Mouse (Mus musculus) ES-E14 (cell line): ENCODE results near the gene Cactin. TPM values are rescaled to one million over a fixed set of nuclear protein-coding genes. Genes with fewer than 3 reads are reported as not detected.

Source experiments
- DNase-seq: peaks from one replicate; pipeline ENCODE4 v3.0.0-alpha.2; 2013; ENCODE audit warnings: low read depth, low spot score
- H3K27ac ChIP-seq: 2 replicates; pipeline ENCODE4 v1.5.1; 2012; ENCODE audit warnings: low read depth, mild to moderate bottlenecking, low read length, moderate library complexity, mixed read lengths; ENCODE audit not compliant: poor library complexity, insufficient read depth, severe bottlenecking
- H3K36me3 ChIP-seq: 2 replicates; pipeline ENCODE4 v1.6.1; 2012; ENCODE audit warnings: mild to moderate bottlenecking, low read length, moderate library complexity, mixed read lengths; ENCODE audit not compliant: control insufficient read depth, poor library complexity, insufficient read depth, severe bottlenecking
- H3K4me1 ChIP-seq, 2 experiments: fragments of 150-350 bp in 1 of 2; sonication (generic) in 1 of 2; 2 replicates each; pipeline ENCODE4 v1.6.1; 2012; ENCODE audit warnings: low read length in 2 of 2, mild to moderate bottlenecking in 1 of 2, mixed read lengths in 1 of 2; ENCODE audit not compliant: control insufficient read depth in 2 of 2, insufficient read depth in 2 of 2, poor library complexity in 1 of 2
- H3K4me3 ChIP-seq, 2 experiments: fragments of 150-350 bp in 1 of 2; sonication (generic) in 1 of 2; 2 replicates each; pipeline ENCODE4 v1.5.1; 2012; ENCODE audit warnings: low read length in 2 of 2, low read depth in 1 of 2, mild to moderate bottlenecking in 1 of 2, mixed read lengths in 1 of 2; ENCODE audit not compliant: insufficient read depth in 1 of 2, poor library complexity in 1 of 2, severe bottlenecking in 1 of 2
- H3K9ac ChIP-seq: 2 replicates; pipeline ENCODE4 v1.6.1; 2012; ENCODE audit warnings: low read depth, mild to moderate bottlenecking, low read length, mixed read lengths; ENCODE audit not compliant: poor library complexity, insufficient read depth, severe bottlenecking
- H3K9me3 ChIP-seq: fragments of 150-350 bp; sonication (generic); 2 replicates; pipeline ENCODE4 v1.6.1; 2012; ENCODE audit warnings: low read depth, mild to moderate bottlenecking, low read length; ENCODE audit not compliant: control insufficient read depth, insufficient read depth
- CHD2 ChIP-seq: IDR thresholded peaks from 2 replicates; pipeline ENCODE4 v1.6.1; 2014; ENCODE audit warnings: mild to moderate bottlenecking, low read depth, low read length, inconsistent platforms
- HCFC1 ChIP-seq: IDR thresholded peaks from 2 replicates; pipeline ENCODE4 v1.6.1; 2012; ENCODE audit warnings: low read length, inconsistent platforms, borderline replicate concordance; ENCODE audit not compliant: insufficient read depth
- MAFK ChIP-seq: IDR thresholded peaks from 2 replicates; pipeline ENCODE4 v1.6.1; 2014; ENCODE audit warnings: mild to moderate bottlenecking, low read depth, low read length, inconsistent platforms; ENCODE audit not compliant: insufficient read depth
- ZC3H11A ChIP-seq: IDR thresholded peaks from 2 replicates; pipeline ENCODE4 v1.6.1; 2012; ENCODE audit warnings: low read depth, mild to moderate bottlenecking, inconsistent platforms, low read length, borderline replicate concordance
- ZNF384 ChIP-seq: IDR thresholded peaks from 2 replicates; pipeline ENCODE4 v1.6.1; 2012; ENCODE audit warnings: low read depth, low read length, inconsistent platforms
- in situ Hi-C, 2 experiments: fragments of 600-800 bp; cut with MboI; formaldehyde crosslinking; loops; one replicate each; pipeline ENCODE4 v1.15.1; 2025; ENCODE audit warnings: low sequenced_read_pairs in 2 of 2, inconsistent platforms in 1 of 2; ENCODE audit not compliant: unreplicated experiment in 2 of 2
- total RNA-seq: library from RNA; depleted of rRNA; stranded (reverse); fragments of 300-350 nt; gene quantifications from 2 replicates; pipeline ENCODE4 v1.2.3, GENCODE M21; 2012

The Cactin gene
- total RNA-seq, 1 experiment, result 54.9 TPM

- H3K27ac ChIP-seq, result 0 out of 2 replicates have a peak overlapping the region, but pooled peaks have one; percentile 8
- H3K36me3 ChIP-seq, result peaks cover 59% of the 10 kb centered on the region
- TF ChIP-seq CHD2, result no peak
- TF ChIP-seq ZNF384, result no peak
- TF ChIP-seq MAFK, result no peak
- no peak for TF ChIP-seq ZC3H11A
- TF ChIP-seq HCFC1, result no peak
- no peak for DNase-seq
- no peaks in the 10 kb centered on the region for H3K9me3 ChIP-seq
- H3K9ac ChIP-seq, result 0 out of 2 replicates have a peak overlapping the region, but pooled peaks have one; percentile 13
- peaks cover 0 to 20% of the 10 kb centered on the region in 2 experiments; a peak in 2 of 4 replicates for H3K4me1 ChIP-seq
- peak overlapping the region in 1 of 2 experiments; percentile 60; a peak in 1 of 4 replicates for H3K4me3 ChIP-seq
- in situ Hi-C loops, result no loop called here
These were observed 1.5 kb downstream of the Cactin start for GRCm38 (mm10) chr10:81322444-81322843.

GRCm38 (mm10) chr10:81323141-81323775 is 2.4 kb downstream of the Cactin start:
- Histone ChIP-seq H3K9ac (no peak overlapping the region), H3K4me1 (peaks cover 1 to 20% of the 10 kb centered on the region in 2 experiments; a peak in 3 of 4 replicates), H3K9me3 (no peaks in the 10 kb centered on the region), H3K36me3 (peaks cover 56% of the 10 kb centered on the region), H3K4me3 (no peak overlapping the region), H3K27ac (no peak overlapping the region)
- in situ Hi-C loops, result no loop called here
- TF ChIP-seq MAFK (no peak), CHD2 (no peak)
- DNase-seq, result no peak

- Histone ChIP-seq H3K4me1 (peaks cover 5 to 25% of the 10 kb centered on the region in 2 experiments; a peak in 3 of 4 replicates), H3K27ac (no peak overlapping the region), H3K36me3 (peaks cover 51% of the 10 kb centered on the region), H3K4me3 (no peak overlapping the region), H3K9ac (no peak overlapping the region), H3K9me3 (no peaks in the 10 kb centered on the region)
- no peak for TF ChIP-seq MAFK
- no peak for TF ChIP-seq ZNF384
- TF ChIP-seq HCFC1, result no peak
- no peak for TF ChIP-seq ZC3H11A
- in situ Hi-C loops, result no loop called here
- DNase-seq, result no peak
These were observed 3.1 kb downstream of the Cactin start for GRCm38 (mm10) chr10:81323791-81324530.

GRCm38 (mm10) chr10:81325176-81325575 is 4.3 kb downstream of the Cactin start:
- Histone ChIP-seq H3K9ac (no peak overlapping the region), H3K9me3 (no peaks in the 10 kb centered on the region), H3K4me3 (no peak overlapping the region), H3K27ac (no peak overlapping the region), H3K4me1 (peaks cover 5 to 25% of the 10 kb centered on the region in 2 experiments; a peak in 3 of 4 replicates), H3K36me3 (peaks cover 51% of the 10 kb centered on the region)
- no peak for TF ChIP-seq MAFK
- TF ChIP-seq CHD2, result no peak
- TF ChIP-seq HCFC1, result no peak
- TF ChIP-seq ZC3H11A, result no peak
- TF ChIP-seq ZNF384, result no peak
- DNase-seq, result no peak
- in situ Hi-C loops, result no loop called here
